In the genomic region with DNA sequence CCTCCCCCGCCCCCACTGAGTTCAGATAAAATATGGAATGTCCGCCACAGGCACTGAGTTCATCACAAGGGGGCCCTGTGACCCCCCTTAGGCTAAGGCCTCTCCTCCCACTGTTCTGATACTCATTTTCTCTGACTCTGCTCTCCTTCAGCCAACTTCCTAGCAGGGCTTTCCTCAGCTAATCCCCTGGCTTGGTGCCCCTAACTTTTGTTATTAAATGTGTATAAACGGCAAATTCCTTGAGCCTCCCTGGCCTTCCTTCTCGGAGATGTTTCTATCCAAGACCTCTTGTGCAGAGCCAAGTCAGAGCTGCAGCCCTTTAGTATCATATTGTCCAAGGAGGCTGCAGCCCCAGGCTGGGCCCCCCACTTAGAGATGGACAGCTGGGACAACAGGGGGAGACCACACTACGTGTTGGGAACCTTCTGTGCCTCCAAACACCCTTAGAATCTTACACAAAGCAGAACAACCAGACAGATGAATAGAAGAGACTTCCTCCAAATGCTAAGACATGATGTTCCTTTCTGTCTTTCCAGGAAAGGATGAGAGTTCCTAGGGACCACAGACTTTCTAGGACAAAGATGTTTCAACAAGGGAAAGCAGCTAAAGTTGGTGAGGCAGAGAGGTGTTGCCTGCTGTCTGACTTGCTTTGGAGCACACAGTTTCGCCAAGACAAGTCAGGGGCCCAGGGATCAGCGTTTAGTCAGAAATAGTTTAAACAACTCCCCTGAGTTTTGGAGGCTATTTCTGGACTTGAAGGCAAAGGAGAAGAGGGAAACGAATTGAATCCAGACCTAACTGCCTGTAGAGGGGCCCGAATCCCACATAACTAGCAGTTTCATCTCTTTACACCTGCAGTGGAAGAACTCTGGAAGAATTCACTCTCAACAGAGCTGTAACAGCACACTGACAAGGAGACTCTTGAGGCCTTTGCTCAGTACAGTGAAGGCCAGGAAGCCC, we compare ENCODE assay signal across 10 mouse cellular contexts.
DNase-seq lines count a peak whose midpoint lies in the region; ATAC-seq and TF ChIP-seq lines count a peak whose summit lies in the region.
"Had no signal": no experiment of that assay in that cellular context is flagged by ENCODE, and none has a peak within 500 bp of the region (broad histone marks: within the 10 kb centered on the region; RNA-seq: fewer than 3 reads in every experiment).

No protein-coding gene starts in this region.

- TF ChIP-seq CTCF in kidney, adult 2 months (conservative IDR thresholded peaks at IDR 0.05; ENCODE audit: insufficient read depth, insufficient read length, low read depth, low read length) = no peak
- TF ChIP-seq CTCF in spleen, adult 2 months (IDR thresholded peaks at IDR 0.05; ENCODE audit: extremely low read depth, insufficient read depth, insufficient read length, insufficient replicate concordance) = no peak
- no peak for TF ChIP-seq CTCF in hindbrain, postnatal 0 days (IDR thresholded peaks at IDR 0.05; ENCODE audit: low read depth)

- H3K9me3 ChIP-seq in hindbrain, postnatal 0 days (ENCODE audit: low read length) = no peaks in the 10 kb centered on the region
- H3K9me3 ChIP-seq: forebrain, embryonic 15.5 days had no signal

- peak; percentile 16; the same call in 1 of the 2 replicates for ATAC-seq in hindbrain, postnatal 0 days
- no peak for ATAC-seq in monocyte, adult 5-6 weeks (replicated peaks; ENCODE audit: insufficient number of reproducible peaks, low FRiP score, low TSS enrichment, poor library complexity, severe bottlenecking)
- ATAC-seq: forebrain, embryonic 15.5 days had no signal

- H3K4me1 ChIP-seq in kidney, adult 2 months (ENCODE audit: control insufficient read depth, insufficient read depth, low read length) = no peaks in the 10 kb centered on the region; the same call in 1 of the 2 replicates
- H3K4me1 ChIP-seq in spleen, adult 2 months (ENCODE audit: control insufficient read depth, insufficient read depth, insufficient read length) = no peaks in the 10 kb centered on the region
- peaks cover 23% of the 10 kb centered on the region for H3K4me1 ChIP-seq in hindbrain, postnatal 0 days (ENCODE audit: insufficient read depth, low read length)

- 61% methylated on average over 9 of the region's 9 CpGs for WGBS in kidney, adult 2 months
- WGBS in spleen, adult 2 months = 65% methylated on average over 9 of the region's 9 CpGs
- WGBS in hindbrain, postnatal 0 days = 41% methylated on average over 9 of the region's 9 CpGs

- no peak overlapping the region for H3K4me2 ChIP-seq in hindbrain, postnatal 0 days (ENCODE audit: low read depth, low read length)
- H3K4me2 ChIP-seq: forebrain, embryonic 15.5 days had no signal

- H3K9ac ChIP-seq in hindbrain, postnatal 0 days (replicated peaks; ENCODE audit: low read length) = no peak overlapping the region
- H3K9ac ChIP-seq: forebrain, embryonic 15.5 days had no signal

- H3K27ac ChIP-seq in kidney, adult 2 months (ENCODE audit: insufficient read depth, low read depth, low read length) = peak overlapping the region; percentile 12; the same call in 1 of the 2 replicates
- H3K27ac ChIP-seq in spleen, adult 2 months (ENCODE audit: insufficient read depth, low read length) = peak overlapping the region; percentile 14; the same call in 1 of the 2 replicates
- H3K27ac ChIP-seq in hindbrain, postnatal 0 days = peak overlapping the region; percentile 62
- H3K27ac ChIP-seq: forebrain, embryonic 15.5 days had no signal

- no peak for TF ChIP-seq POLR2A in kidney, adult 2 months (IDR thresholded peaks at IDR 0.05; ENCODE audit: low read depth, low read length)
- no peak for TF ChIP-seq POLR2A in spleen, adult 2 months (IDR thresholded peaks at IDR 0.05; ENCODE audit: low read depth, low read length)

- H3K36me3 ChIP-seq in kidney, adult 2 months (ENCODE audit: control insufficient read depth, insufficient read depth, low read length) = no peaks in the 10 kb centered on the region
- H3K36me3 ChIP-seq in spleen, adult 2 months (ENCODE audit: control insufficient read depth, insufficient read depth, low read length) = no peaks in the 10 kb centered on the region
- no peaks in the 10 kb centered on the region for H3K36me3 ChIP-seq in hindbrain, postnatal 0 days (ENCODE audit: insufficient read depth, low read length)
- H3K36me3 ChIP-seq: forebrain, embryonic 15.5 days had no signal

- no peak for DNase-seq in kidney, adult 2 months
- DNase-seq in kidney, postnatal 36 days = no peak
- no peak for DNase-seq in spleen, adult 2 months (ENCODE audit: low read depth in 1 of 2, low spot score in 2 of 2)
- DNase-seq in spleen, adult 18-20 months = no peak
- peak; percentile 29 for DNase-seq in hindbrain, postnatal 0 days (ENCODE audit: low spot score)
- DNase-seq in testis, postnatal 10 days (ENCODE audit: low spot score) = peak; percentile 52
- DNase-seq in retina, embryonic 14.5 days (ENCODE audit: low spot score) = no peak
- DNase-seq: cerebellum, postnatal 25 days had no signal

- H3K4me3 ChIP-seq in kidney, adult 2 months (ENCODE audit: insufficient read depth, low read depth, low read length) = no peak overlapping the region
- no peak overlapping the region for H3K4me3 ChIP-seq in spleen, adult 2 months (ENCODE audit: extremely low read depth, insufficient read depth, insufficient read length)
- H3K4me3 ChIP-seq in hindbrain, postnatal 0 days (ENCODE audit: low read length) = no peak overlapping the region
- H3K4me3 ChIP-seq: forebrain, embryonic 15.5 days had no signal

- no peaks in the 10 kb centered on the region for H3K27me3 ChIP-seq in kidney, adult 2 months (replicated peaks; ENCODE audit: control insufficient read depth, insufficient read depth, low read length)
- peaks cover 4% of the 10 kb centered on the region for H3K27me3 ChIP-seq in spleen, adult 2 months (ENCODE audit: control insufficient read depth, insufficient read depth, low read length)
- H3K27me3 ChIP-seq in hindbrain, postnatal 0 days (ENCODE audit: insufficient read depth, low read length) = no peaks in the 10 kb centered on the region
- H3K27me3 ChIP-seq: forebrain, embryonic 15.5 days had no signal

Comparison
In these comparisons a context has a peak if more than half of its experiments do, and no peak if none do; other contexts are left out.
1. DNase-seq: peak in hindbrain, postnatal 0 days (single experiment) and testis, postnatal 10 days (single experiment); none in kidney, adult 2 months (single experiment), kidney, postnatal 36 days (0 of 2), spleen, adult 2 months (0 of 2), spleen, adult 18-20 months (0 of 2) and retina, embryonic 14.5 days (single experiment).
2. H3K27ac ChIP-seq: peak in every context shown above with its lines; median percentile 62 in hindbrain, postnatal 0 days; 14 in spleen, adult 2 months; 12 in kidney, adult 2 months.